Mouse (Mus musculus): Measurements from ENCODE around the gene Gm49342. TPM values are rescaled to one million over a fixed set of nuclear protein-coding genes. Genes with fewer than 3 reads are reported as not detected.
"Not testable (repeated sequence)": the region's sequence is repeated elsewhere in the genome, so short reads cannot be mapped to it uniquely, and the experiment has no call there.

Gm49342 gene
- total RNA-seq (2021), result 51.4 and 57.2 TPM in 2 replicates
- long read RNA-seq, experiment 1, result 0 reads
- long read RNA-seq, experiment 2, result 0 reads

DNA sequence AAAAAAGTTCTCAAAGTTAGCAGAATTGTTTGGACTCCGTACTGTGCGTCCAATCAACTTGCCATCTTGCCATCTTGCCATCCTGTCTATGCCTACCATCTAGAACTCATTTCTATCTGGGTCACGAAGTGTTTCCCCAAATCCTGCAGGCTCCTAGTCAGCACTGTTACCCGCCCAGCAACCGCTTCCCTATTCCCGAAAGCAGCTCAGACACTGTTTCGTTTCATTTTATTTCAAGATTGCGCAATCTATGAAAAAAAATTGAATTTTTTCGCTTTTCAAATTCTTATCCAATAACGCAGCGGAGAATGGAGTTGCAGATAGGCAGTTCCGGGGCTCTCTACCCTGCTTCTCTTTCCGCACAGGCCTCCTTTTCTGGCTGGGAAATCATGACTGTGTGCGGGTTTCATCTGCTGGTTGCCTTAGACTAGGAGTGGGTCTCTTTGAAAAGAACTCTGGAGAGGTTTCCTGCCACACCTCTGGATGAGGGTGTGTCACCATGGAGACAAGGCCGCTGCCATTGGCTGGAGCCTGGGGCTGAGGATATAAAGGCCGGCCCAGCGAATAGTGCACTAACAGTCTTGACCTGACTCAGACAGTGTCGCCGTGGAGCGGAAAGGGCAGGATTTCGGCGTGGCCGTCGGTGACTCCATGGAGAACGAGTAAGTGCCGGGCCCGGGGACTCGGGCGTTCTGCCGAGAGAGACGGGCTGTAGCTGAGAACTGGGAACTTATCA is at the start of gene Gm49342:
Gene Gm49342, plus strand, starts transcription at position 586 of the 736 bp plus-strand sequence.
- DNase-seq, result peak; percentile 97

DNA sequence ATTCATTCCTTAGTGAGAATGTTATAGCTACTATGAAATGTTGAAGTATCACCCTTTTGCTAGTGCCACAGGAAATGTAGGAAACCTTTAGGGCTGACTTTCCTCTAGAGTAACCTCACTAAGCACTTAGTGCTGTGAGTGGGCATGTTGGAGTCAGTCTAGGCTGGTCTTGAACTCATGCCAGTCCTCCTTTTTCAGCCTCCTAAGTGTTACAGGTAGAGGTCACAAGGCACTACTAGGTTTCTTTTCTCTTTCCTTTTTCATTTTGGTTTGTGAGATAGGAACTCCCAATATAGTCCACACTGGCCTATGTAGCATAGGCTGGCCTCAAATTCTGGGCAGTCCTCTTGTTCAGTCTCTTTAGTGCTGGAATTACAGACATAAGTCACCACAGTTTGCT is 48.9 kb upstream of the Gm49342 start:
- DNase-seq, result no peak

DNA sequence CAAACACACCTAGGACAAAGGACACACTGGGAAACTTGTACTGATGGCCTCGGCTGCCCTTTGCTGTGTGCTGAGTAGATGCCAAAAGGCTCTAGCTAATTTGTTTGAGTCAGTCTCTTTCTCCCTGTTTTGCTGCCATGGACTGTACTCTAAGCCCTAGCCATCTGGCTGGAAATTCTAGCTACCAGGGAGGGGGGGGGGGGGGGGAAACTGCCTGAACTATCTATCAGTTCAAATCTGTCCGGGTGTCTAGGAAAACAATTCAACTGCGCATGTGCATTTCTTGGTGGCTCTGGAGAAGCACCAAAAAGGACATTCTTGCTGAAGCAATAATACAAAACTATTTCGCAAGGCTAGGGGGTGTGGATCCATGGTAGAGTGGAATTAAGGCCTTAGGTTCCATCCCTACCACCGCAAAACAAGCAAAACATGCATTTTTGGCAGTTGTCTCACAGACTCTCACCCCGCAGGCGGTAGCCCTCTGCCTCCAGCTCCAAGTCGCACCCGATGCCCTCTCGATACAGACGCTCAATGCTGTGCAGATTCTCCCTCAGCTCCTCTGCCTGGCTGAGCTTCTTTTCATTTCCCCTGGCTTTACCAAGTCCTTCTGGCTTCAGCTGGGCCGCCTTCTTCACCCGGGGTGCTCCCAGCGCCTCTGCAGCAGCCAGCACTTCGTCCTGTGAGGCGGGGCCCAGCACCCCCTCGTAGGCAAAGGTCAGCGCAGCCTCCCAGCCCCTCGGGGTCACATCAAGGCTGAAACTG is 48.2 kb upstream of the Gm49342 start:
- DNase-seq, result peak; percentile 70

DNA sequence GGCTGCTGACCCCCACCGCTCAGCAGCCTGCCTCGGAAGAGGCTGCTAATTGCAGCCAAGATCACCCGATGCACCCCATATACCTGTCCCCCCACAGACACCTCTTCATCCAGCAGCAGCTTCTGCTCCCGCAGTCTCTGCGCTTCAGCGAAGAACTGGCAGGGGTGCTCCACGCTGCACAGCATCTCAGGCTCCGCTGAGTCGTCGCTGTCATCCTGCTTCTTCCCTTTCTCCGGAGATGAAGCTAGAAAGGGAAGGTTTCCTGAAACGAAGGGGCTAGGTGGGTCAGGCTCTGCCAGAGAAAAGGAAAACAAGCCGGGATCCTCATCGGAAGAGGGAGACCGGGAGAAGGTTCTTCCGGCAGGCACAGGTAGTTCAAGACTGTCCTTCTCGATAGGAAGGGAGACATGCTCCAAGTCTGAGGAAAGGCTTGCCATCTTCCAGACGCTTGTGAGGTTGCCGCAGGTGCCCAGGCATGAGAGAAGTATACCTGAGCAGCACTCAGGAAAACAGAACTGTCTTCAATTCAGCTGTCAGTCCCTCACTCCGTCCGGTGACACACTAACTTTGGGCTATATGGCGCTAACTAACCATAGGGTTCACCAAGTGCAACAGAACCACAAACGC is 47.5 kb upstream of the Gm49342 start:
- DNase-seq, result peak; percentile 29

DNA sequence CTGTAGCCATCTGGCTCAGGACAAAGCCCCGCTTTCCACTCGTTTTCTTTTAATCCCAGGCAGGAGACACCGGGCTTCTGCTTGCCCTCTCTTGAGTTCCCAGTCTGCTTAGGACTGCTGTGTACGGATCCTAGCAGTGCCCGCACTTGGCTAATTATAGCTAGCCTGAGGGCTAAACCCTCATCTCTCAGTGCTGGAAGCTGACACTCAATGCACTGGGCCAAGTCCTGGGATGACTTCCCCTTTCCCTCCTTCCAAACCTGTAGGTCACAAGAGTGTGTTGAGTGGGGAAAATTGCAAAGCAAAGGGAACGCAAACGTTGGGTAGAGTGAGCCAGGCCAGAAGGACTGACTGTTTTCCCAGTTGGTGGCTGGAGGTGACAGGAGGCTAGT is 46.9 kb upstream of the Gm49342 start, which contains the start of gene Klhl33:
Gene Klhl33, minus strand, starts transcription at position 134 of the 392 bp plus-strand sequence.
- DNase-seq, result no peak

DNA sequence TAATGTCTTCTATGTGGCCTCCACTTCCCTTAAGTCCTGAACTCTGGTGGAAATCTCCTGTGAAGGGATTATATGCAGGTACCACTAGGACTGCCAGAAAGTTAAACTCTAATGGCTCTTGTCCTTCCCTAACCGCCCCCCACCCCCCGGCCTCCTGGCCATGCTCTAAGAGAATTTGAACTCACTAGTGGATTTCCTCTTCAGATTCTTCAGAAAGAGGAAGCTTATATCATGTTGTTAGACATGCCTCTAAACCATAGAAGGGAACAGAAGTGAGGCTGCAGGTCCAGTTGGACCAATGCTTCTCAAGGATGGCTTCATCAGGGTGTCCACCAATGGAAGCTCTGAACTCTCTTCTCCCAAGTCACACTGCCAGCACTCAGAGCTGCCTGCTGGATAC is 46.3 kb upstream of the Gm49342 start:
- DNase-seq, result not testable (repeated sequence)

DNA sequence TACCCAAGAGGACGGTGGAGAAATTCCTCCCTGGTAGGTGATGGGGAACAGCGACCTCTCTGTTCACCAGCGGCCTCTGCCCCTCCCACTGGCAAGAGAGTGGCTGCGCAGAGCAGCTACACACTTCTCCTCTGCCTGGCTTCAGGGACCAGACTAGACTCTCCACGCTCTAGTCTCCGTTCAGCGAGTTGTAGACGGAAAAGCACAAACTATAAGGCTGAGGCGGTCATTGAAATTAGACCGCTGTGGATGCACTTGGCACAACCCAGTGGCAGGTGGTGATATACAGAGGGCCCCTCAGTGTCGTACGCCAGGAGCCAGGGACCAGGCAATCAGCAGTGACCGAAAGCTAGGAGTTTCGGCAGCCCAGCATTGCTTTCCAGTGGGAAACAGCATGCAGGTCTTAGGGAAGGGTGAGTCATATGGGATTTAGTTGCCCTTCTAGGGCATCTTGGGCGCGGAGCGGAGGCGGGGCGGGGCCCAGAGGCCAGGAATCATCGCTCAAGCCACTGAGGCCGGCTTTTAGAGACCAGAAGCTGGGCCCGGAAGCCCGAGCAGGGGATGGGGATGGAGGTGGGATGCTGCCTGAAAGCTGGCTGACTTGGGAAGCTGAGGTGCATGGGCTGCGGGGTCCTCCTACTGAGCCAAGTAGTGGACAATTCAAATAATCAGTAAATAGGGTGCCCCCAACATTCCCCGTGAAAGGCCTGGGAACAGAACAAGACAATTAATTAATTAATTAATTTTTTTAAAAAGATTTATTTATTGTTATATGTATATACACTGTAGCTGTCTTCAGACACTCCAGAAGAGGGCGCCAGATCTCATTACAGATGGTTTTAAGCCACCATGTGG is 40.1 kb upstream of the Gm49342 start:
- peak; percentile 58 for DNase-seq

DNA sequence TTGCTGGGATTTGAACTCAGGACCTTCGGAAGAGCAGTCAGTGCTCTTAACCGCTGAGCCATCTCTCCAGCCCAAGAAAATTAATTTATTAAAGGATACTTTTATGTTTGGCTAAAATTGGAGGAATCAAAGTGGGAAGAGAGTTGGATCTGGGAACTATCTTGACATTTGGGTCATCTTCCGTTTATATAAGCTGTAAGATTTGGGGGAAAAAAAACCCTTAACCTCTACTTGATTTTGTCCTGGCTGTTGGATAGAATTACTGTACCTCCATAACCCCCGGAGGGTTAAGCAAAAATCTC is 39.5 kb upstream of the Gm49342 start:
- DNase-seq, result no peak

DNA sequence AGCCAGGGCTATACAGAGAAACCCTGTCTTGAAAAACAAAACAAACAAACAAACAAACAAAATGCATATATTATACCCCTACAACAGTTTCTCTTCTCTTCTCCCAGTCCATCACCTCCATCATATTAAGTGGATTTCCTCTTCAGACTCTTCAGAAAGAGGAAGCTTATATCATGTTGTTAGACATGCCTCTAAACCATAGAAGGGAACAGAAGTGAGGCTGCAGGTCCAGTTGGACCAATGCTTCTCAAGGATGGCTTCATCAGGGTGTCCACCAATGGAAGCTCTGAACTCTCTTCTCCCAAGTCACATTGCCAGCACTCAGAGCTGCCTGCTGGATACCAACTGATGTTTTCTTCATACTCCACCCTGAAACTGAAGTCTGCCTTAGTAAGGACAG is 39.0 kb upstream of the Gm49342 start:
- DNase-seq, result not testable (repeated sequence)

DNA sequence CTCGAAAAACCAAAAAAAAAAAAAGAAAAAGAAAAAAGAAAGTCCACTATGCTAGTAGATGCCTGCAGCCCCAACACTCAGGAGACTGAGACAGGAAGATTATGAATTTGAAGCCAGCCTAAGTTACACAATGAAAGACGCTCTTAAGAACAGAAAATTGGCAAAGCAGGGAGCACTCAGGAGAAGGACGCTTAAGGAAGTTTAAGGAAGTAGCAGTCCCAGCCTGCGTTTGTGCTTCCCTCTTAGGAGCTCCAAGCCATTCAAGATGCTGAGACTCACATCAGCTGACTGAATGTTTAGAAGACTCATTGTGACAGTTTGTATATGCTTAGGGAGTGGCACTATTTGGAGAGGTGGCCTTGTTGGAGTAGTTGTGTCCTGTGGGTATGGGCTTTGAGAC is 36.2 kb upstream of the Gm49342 start:
- no peak for DNase-seq

DNA sequence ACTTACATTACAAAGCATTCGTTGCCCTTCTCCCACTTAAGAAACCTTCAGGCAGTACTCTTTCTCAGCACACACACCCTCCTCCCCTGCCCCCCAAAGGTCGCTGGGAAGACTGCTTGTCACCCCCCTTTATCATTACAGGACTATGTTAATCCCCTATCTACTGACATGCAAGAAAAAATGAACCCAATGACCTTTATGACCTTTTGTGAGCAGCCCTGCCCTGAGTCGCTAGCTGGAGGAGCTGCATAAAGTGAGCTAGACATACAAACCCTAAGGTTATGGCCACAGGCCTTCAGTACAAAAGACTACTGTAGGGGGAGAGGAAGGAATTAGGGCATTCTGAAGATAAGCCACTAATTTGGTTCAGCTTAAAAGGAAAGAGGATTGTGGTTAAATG is 33.0 kb upstream of the Gm49342 start:
- DNase-seq, result no peak

DNA sequence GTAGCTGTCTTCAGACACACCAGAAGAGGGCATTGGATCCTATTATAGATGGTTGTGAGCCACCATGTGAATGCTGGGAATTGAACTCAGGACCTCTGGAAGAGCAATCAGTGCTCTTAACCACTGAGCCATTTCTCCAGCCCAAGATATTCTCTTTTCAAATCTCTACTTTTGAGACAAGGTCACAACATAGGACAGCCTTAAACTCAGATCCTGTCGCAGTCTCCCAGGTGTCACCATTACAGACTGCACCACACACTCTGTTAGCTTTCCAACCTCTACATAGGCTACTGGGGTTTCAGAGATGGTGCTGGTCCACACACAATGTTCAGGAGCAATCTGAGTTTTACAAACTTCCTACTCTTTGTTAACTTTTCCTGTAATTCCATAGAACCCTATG is 20.9 kb upstream of the Gm49342 start:
- not testable (repeated sequence) for DNase-seq

DNA sequence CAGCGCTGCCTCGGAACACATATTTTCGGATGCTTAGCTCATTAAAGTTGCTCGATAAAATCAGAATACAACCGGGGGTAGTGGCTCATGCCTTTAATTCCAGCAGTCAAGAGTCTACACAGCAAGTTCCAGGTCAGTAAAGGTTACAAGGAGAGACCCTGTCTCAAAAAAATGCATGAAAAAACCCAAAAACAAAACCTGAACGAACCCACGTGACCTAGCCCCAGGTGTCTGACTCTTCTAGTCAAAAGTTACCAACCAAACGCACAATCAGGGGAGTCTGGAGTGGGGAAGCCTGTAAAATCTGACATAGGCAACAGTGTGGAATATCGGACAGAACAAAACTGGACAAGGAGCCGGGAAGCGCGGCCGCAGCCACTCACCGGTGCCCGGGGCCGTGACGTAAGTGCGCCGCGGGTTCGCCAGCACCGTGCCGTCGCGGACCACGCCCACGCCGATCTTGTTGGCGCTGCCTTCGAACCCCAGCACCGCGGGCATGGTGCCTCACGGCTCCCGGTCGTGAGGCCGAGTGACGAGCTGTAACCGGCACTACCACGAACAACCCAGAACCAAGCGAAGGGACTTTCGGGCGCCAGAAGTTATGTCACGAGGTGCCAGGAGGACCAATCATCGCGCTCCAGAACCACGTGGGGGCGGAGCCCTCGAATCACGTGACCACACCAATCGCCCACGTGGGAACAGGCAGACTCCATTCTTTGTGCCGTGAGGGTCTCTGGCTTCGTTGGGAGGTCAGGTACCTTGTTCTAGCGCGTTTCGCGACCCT is 19.8 kb upstream of the Gm49342 start, which contains the start of the genes Osgep and Apex1:
Gene Osgep, minus strand, starts transcription at position 613 of the 784 bp plus-strand sequence.
Gene Apex1, plus strand, starts transcription at position 688 of the 784 bp plus-strand sequence.
- peak; percentile 97 for DNase-seq

DNA sequence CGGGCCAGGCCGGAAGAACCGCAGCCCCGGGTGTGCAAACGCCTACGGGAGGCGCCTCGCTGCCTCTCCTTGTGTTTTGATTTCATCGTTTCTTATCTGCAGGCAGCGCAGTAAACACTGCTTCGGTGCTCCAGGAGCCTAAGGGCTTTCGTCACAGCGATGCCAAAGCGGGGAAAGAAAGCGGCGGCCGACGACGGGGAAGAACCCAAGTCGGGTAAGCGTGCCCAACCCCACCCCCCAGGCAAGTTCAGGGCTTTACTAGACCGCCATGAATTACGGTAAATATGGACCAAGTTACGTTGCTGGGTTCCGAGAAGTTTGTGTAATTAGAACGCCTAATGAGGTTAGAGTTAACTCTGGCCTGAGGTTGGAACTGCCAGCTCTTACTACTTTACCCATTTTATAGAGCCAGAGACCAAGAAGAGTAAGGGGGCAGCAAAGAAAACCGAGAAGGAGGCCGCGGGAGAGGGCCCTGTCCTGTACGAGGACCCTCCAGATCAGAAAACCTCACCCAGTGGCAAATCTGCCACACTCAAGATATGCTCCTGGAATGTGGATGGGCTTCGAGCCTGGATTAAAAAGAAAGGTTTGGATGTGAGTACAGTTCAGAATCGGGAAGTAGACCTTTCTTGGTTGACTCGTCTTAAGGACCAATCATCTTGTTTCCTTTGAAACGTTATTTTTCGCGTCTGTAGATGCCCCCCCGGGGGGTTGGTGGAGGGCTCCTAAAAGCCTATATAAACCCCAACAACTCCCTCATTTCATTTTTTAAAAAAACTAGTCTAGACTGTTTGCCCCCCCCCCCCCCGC is 19.0 kb upstream of the Gm49342 start:
- no peak for DNase-seq

DNA sequence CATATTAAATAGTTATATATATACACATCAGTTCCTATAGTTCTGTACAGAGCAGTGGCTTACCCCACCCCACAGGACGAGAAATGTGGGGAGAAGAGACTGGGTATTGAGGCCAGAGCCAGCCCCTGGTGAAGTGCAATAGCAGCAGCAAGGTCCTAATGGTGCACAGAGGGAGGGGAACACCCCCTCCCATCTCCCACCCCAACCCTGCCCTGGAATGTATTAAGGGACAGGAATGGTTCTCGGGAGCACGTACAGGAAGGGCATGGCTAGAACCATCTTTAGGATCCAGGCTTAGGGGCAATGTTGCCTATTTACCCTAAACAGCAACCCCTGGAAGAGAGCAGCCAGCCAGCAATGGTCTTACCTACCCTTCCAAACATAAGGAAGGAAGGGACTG is 17.0 kb upstream of the Gm49342 start:
- no peak for DNase-seq

DNA sequence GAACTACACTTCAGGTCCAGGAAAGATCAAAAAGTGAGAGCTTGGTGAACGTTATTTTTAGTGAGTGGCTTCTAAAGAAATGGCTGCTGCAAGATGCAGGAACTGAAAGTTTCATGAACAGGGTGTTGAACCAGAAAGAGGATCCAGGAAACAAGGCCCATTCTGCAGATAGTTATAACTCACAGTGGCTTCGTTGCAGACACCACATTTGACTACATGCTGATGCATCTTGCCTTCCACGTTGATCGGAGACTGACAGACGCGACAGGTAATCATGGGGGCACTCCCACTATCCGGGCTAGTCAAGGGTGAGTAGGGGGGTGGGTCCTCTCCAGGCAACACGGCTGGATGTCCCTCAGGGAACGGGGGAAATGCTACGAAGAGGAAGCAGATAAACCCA is 14.4 kb upstream of the Gm49342 start:
- DNase-seq, result peak; percentile 21

DNA sequence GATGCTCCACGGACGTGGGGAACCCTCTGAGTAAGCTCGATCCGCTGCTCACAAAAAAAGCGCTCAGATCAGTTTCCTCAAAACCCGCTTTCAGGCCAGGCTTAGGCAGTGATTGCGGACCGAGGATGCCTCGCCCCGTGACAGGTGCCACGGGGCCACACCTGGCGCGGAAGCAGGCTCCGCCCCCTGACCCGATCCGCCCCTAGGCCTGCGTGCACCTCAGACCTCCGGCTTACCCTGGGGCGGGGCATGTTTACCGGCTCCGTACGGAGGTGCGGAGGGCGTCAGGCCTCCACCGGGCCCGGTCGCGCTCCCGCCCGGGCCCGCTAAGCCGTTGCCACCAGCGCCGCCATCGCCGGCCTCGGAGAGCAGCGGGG is 14.0 kb upstream of the Gm49342 start:
- peak; percentile 74 for DNase-seq

DNA sequence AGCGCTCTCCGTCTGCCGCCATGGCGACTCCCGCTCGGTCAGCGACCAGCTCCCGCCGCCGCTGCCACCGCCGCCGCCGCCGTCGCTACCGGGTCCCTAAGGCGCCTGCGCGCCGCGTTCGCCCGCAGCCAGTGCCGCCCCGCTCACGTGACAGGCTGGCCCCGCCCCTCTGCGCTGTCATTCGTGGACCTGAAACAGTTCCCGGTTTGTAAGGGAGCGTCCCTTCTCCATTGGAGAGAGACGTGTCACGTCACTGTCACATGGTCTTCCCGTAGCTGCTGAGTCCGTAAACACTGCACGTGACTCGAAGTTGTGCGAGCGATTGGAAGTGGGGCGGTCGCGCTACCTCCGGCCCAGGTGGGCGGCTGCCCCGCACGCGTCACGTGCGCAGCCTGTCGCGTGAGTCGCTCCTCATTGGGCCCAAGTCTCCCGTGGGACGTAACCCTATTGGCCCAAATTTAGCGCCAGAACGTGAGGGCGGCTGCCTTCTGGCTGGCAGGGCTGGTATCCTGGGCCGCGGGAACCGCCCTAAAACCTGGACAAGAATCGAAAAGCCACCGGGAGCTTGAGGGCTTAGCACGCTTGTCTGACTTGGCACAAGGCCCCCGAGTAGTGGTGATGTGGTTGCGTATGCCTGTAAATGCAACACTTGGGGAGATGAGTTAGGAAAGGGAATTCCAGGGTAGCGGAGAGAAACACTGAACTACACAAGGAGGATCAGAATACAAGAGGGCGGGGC is 13.4 kb upstream of the Gm49342 start, which contains the start of the genes Pip4p1 and Pnp:
Gene Pip4p1, minus strand, starts transcription at position 103 of the 739 bp plus-strand sequence.
Gene Pnp, plus strand, starts transcription at position 329 of the 739 bp plus-strand sequence.
- DNase-seq, result peak; percentile 100

DNA sequence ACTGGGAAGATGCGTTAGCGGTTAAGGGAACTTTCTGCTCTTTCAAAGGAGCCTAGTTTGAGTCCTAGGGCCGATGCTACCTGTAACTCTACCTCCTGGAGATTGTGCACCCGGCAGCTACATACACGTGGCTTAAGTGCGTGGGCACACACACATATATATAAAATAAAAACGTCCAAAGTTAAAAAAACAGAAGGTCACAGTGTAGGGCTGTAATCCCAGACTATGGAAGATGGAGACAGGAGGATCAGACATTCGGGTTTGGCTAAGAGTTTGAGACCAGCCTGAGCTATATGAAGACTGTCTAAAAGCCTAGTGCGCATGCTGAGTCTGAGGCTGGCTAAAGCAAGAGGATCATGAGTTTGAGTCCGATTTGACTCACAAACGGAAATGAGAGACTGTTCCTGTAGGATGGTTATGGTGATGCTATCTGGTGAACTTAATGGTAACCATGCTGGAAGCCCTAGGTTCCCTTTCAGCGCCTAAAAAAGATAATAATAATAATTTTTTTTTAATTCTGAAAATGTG is 12.8 kb upstream of the Gm49342 start:
- DNase-seq, result no peak

All from adrenal gland, postnatal 14 days (tissue).